Mouse (Mus musculus) stomach, postnatal 0 days (tissue): ENCODE data around the gene Apbb2.

Experiments
- CTCF ChIP-seq: IDR thresholded peaks from 2 replicates; pipeline ENCODE4 v1.5.1; 2016; ENCODE audit warnings: antibody characterized with exemption, low read depth, mild to moderate bottlenecking, moderate library complexity
- EP300 ChIP-seq: optimal IDR thresholded peaks from 2 replicates; pipeline ENCODE3; 2016; ENCODE audit warnings: antibody characterized with exemption

DNA sequence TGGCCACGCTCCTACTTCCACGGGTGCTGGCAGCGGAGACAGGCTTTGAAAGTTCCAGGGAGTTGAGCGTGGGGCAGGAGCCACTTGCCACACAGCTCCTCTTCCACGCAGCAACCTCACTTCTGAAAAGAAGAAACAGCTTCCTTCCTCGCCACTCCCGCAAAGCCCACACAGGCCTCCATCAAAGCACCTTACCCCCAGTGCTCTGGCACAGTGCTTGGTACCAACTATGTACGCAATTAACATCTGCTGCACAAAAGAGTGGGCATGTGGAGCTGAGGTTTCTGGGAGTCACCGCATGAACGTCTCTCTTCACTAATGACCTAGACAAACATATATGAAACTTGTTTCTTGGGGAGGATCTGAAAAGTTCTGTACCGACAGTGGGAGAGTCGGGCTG is 8.3 kb downstream of the Apbb2 start:
- TF ChIP-seq CTCF (no peak), EP300 (no peak)
